Mouse (Mus musculus): Measurements from ENCODE around the gene Calr3. TPM values are rescaled to one million over a fixed set of nuclear protein-coding genes. Genes with fewer than 3 reads are reported as not detected.

Gene Calr3
- total and polyA plus RNA-seq, 3 experiments: 2.5 to 5.3 (median 2.8) TPM

DNA sequence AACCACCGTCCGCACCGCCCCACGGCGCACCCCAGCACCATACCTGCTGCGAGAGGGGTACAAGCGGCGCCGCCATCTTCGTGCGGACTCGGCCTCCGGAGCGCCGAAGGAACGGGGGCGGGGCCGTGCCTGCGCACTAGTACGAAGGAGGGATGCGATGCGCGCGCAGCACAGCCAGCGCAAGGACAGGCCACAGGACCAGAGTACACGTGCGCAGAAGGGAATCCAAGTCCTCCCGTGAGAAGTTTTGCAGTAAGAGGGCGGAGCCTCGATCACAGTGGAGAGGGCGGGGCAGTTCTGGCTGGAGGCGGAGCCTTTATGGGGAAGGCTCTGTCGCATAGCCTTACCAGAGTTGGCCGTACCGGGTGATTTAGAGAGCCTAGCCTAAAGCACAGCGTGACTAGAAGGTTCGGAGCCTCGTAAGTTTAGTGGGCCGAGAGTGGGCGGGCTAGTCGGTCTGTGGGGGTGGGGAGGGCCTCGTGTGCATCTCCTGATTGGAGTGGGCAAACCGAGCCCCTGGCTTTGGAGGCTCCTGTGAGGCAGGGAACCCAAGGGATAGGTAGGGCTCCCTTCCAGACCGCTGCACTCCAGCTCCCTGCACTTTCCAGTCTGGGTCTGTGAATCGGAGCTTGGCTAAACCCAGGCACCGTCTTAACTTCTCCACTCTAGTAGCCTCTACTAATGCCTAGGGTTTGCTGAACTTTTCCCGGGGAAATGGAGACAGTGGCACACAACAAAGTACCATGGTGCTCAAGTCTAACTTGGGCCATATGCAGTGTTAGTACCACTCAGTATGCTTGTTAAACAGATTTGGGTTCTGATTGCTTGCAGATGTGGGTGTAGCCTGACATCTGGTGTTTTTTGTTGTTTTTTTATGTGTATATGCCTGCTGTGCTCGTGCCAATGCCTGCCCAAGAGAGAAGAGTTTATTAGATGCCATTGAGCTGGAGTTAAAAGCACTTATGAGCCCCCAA, 22.0 kb downstream of the Calr3 start, which contains the start of gene Eps15l1 (continued):
- TF ChIP-seq JUN (IDR thresholded peaks at IDR 0.05; ENCODE audit: insufficient read depth, low read depth, low read length): no peak

DNA sequence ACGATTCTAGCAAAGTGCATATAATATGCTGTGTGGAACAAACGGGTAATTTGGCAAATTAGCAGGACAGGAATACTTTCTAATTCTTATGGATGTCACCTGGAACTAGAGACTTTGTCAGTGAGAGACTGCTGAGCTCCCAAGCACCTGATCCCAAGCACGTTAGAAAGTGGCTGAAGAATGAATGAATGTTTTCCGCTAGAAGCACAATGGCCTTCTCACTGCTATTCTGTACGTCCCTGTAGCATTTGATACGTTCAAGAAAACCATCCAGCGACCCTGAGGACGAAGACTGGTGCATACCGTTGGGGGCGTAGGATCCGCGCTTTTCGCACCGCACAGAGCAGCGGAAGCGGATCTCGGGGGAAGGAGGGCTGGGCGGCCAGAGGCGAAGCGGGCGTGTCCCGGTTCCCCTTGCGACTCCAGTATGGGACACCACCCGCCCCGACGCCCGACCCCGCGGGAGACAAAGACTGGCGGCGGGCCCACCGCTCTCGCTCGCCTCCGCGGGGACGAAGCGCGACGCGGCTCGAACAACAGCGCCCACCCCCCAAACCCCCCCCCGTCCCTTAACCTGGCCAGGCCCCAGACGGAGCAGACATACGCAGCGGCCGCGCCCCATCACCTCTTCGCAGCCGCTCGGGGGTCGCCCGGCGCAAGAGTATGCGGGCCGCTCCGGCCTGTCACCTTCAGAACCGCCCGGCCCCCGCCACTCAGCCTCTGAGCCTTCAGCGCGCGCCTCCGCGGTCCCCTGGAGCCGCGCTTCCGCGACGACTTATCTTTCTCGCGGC, 22.9 kb downstream of the Calr3 start:
- H3K4me3 ChIP-seq (replicated peaks in 1 of 3; ENCODE audit: low read depth in 2 of 3, low read length in 2 of 3, poor library complexity in 1 of 3): peak overlapping the region; percentile 58 to 84 (median 72)
- dilution Hi-C loops (cut with MboI; ENCODE audit: extremely low pct_ligation_motif_present, extremely low pct_unique_long_range_greater_than_20kb, low sequenced_read_pairs) (no loop called here), in situ Hi-C loops (cut with MboI; ENCODE audit: low pct_ligation_motif_present, low pct_unique_long_range_greater_than_20kb, low sequenced_read_pairs) (no loop called here)
- peaks cover 0 to 37% of the 10 kb centered on the region in 2 experiments for H3K36me3 ChIP-seq (replicated peaks in 1 of 2; ENCODE audit: control insufficient read depth in 1 of 2, insufficient read depth in 1 of 2, low read length in 1 of 2)
- H3K9ac ChIP-seq (ENCODE audit: insufficient read depth, low read depth): peak overlapping the region; percentile 72
- peaks cover 40% of the 10 kb centered on the region for H3K79me2 ChIP-seq (replicated peaks; ENCODE audit: control insufficient read depth, extremely low read depth, insufficient read depth, poor library complexity, severe bottlenecking)
- peaks cover 13 to 50% of the 10 kb centered on the region in 2 experiments for H3K4me1 ChIP-seq (ENCODE audit: control insufficient read depth in 1 of 2, insufficient read depth in 2 of 2)
- H3K9me3 ChIP-seq (replicated peaks; ENCODE audit: low read length): no peaks in the 10 kb centered on the region
- no peak for DNase-seq (ENCODE audit: extremely low read depth)
- no peaks in the 10 kb centered on the region for H3K27me3 ChIP-seq (replicated peaks)
- H3K4me2 ChIP-seq (ENCODE audit: insufficient read depth, low read depth, poor library complexity, severe bottlenecking): peak overlapping the region; percentile 61
- H3K27ac ChIP-seq (ENCODE audit: insufficient read depth, low read depth): no peak overlapping the region
- TF ChIP-seq USF2 (conservative IDR thresholded peaks at IDR 0.05; ENCODE audit: low read depth, low read length): no peak
- peak; percentile 2; the same call in 1 of the 2 replicates for TF ChIP-seq SIN3A (IDR thresholded peaks at IDR 0.05; ENCODE audit: low read length)
- TF ChIP-seq EP300 (IDR thresholded peaks at IDR 0.05; ENCODE audit: low read length): no peak
- no peak for TF ChIP-seq IRF4 (IDR thresholded peaks at IDR 0.05; ENCODE audit: low read depth, low read length)

DNA sequence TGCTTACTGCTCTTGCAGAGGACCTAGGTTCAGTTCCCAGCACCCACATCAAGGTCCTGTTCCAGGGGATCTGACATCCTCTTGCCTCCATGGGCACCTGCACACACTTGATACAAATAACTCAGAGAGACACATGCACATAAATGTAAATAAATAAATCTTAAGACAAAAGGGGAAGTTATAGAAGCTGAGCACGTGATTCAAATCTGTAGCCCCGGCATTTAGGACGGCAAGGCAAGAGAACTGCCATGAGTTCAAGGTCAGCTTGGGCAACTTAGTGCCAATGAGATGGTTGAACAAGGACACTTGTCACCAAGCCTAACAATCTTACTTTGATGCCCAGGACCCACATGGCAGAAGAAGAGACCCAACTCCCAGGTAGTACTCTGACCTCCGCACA, 25.6 kb downstream of the Calr3 start:
- dilution Hi-C loops (cut with MboI; ENCODE audit: extremely low pct_ligation_motif_present, extremely low pct_unique_long_range_greater_than_20kb, low sequenced_read_pairs): no loop called here
- Histone ChIP-seq H3K27ac (ENCODE audit: insufficient read depth, low read depth) (no peak overlapping the region), H3K36me3 (replicated peaks in 1 of 2; ENCODE audit: control insufficient read depth in 1 of 2, insufficient read depth in 1 of 2, low read length in 1 of 2) (peaks cover 0 to 57% of the 10 kb centered on the region in 2 experiments), H3K4me3 (replicated peaks in 1 of 3; ENCODE audit: low read depth in 2 of 3, low read length in 2 of 3, poor library complexity in 1 of 3) (no peak overlapping the region), H3K79me2 (replicated peaks; ENCODE audit: control insufficient read depth, extremely low read depth, insufficient read depth, poor library complexity, severe bottlenecking) (peaks cover 52% of the 10 kb centered on the region), H3K4me1 (ENCODE audit: control insufficient read depth in 1 of 2, insufficient read depth in 2 of 2) (peaks cover 15 to 69% of the 10 kb centered on the region in 2 experiments), H3K4me2 (ENCODE audit: insufficient read depth, low read depth, poor library complexity, severe bottlenecking) (no peak overlapping the region), H3K27me3 (replicated peaks) (no peaks in the 10 kb centered on the region), H3K9ac (ENCODE audit: insufficient read depth, low read depth) (no peak overlapping the region), H3K9me3 (replicated peaks; ENCODE audit: low read length) (no peaks in the 10 kb centered on the region)
- TF ChIP-seq MAFK (IDR thresholded peaks at IDR 0.05; ENCODE audit: insufficient replicate concordance, low read length): no peak
- no peak for TF ChIP-seq SMC3 (IDR thresholded peaks at IDR 0.05; ENCODE audit: low read depth, low read length)
- no peak for TF ChIP-seq USF2 (conservative IDR thresholded peaks at IDR 0.05; ENCODE audit: low read depth, low read length)
- TF ChIP-seq RAD21 (IDR thresholded peaks at IDR 0.05; ENCODE audit: low read depth, low read length): no peak
- TF ChIP-seq POLR2A (IDR thresholded peaks at IDR 0.05; ENCODE audit: low read depth, low read length): no peak
- no peak for TF ChIP-seq CHD2 (IDR thresholded peaks at IDR 0.05; ENCODE audit: low read length)
- TF ChIP-seq MEF2A (IDR thresholded peaks at IDR 0.05; ENCODE audit: borderline replicate concordance, low read depth, low read length): no peak
- no peak for TF ChIP-seq PAX5 (IDR thresholded peaks at IDR 0.05; ENCODE audit: low read length)
- no peak for TF ChIP-seq MXI1 (IDR thresholded peaks at IDR 0.05; ENCODE audit: low read depth, low read length)
- TF ChIP-seq MAX (IDR thresholded peaks at IDR 0.05; ENCODE audit: low read length): no peak
- no peak for TF ChIP-seq ZKSCAN1 (IDR thresholded peaks at IDR 0.05; ENCODE audit: borderline replicate concordance, low read depth, low read length)
- no peak for TF ChIP-seq BHLHE40 (IDR thresholded peaks at IDR 0.05; ENCODE audit: low read depth, low read length)
- no peak for TF ChIP-seq RCOR1 (conservative IDR thresholded peaks at IDR 0.05; ENCODE audit: low read depth, low read length)
- TF ChIP-seq TCF12 (IDR thresholded peaks at IDR 0.05; ENCODE audit: low read depth, low read length): no peak
- TF ChIP-seq TBP (conservative IDR thresholded peaks at IDR 0.05; ENCODE audit: low read depth, low read length): no peak
- TF ChIP-seq MAZ (IDR thresholded peaks at IDR 0.05; ENCODE audit: low read depth, low read length): no peak
- DNase-seq (ENCODE audit: extremely low read depth): no peak
- in situ Hi-C loops (cut with MboI; ENCODE audit: low pct_ligation_motif_present, low pct_unique_long_range_greater_than_20kb, low sequenced_read_pairs): no loop called here
